Mouse (Mus musculus) testis, postnatal 14 days (tissue): ENCODE measurements around the gene Slc25a41.

Experiments used
- DNase-seq: peaks from one replicate; pipeline ENCODE4 v3.0.0; 2021; ENCODE audit warnings: low spot score

The Slc25a41 gene

DNA sequence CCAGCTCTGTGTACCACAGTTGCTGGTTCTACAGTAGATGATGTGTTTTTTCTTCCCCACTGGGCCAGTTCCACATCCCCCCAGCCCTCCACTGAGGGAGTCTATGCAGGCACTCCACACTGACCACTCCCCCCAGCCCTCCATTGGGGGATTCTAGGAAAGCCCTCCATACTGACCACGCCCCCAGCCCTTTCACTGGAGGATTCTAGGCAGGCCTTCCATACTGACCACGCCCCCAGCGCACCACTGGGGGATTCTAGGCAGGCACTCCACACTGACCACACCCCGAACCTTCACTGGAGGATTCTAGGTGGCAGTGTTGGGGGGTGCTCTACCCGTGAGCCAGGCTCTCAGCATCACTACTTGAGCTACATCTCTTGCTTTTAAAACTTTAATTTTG, 6.0 kb upstream of the Slc25a41 start:
- peak; percentile 78 for DNase-seq

DNA sequence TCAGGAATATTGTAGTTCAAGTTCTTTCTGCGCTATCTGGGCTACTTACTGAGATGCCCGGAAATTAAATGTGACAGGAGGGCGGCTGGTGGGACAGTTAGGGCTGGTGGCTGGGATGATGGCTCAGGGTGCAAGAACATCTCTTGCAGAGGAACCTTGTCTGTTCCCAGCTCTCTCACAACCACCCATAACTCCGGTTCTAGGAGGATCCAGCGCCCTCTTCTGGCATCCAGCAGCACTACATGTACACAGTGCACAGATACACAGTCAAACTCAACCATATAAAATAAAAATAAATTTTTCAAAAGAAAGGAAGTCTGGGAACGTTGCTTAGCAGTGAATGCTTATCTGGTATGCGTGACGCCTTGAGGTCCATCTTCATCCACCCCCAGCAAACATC, 2.5 kb downstream of the Slc25a41 start:
- DNase-seq: peak; percentile 54

DNA sequence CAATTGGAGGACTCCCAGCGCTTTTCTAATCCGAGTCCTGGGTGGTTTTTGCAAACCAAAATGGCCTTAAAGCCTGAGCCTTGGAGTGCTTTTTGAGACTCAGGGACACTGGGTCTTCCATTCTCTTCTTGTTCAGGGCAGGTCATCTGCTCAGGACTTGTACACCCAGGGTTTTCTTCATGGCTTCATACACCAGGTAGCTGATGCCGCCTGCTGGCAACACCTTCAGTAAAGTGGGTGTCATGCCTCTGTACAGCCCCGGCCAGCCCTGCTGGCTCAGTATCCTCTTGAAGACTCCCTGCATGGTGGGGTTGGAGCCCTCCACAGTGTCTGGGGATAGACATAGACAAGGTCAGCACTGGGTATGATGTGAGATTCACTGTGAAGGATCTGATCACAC, 8.6 kb downstream of the Slc25a41 start:
- DNase-seq: no peak

DNA sequence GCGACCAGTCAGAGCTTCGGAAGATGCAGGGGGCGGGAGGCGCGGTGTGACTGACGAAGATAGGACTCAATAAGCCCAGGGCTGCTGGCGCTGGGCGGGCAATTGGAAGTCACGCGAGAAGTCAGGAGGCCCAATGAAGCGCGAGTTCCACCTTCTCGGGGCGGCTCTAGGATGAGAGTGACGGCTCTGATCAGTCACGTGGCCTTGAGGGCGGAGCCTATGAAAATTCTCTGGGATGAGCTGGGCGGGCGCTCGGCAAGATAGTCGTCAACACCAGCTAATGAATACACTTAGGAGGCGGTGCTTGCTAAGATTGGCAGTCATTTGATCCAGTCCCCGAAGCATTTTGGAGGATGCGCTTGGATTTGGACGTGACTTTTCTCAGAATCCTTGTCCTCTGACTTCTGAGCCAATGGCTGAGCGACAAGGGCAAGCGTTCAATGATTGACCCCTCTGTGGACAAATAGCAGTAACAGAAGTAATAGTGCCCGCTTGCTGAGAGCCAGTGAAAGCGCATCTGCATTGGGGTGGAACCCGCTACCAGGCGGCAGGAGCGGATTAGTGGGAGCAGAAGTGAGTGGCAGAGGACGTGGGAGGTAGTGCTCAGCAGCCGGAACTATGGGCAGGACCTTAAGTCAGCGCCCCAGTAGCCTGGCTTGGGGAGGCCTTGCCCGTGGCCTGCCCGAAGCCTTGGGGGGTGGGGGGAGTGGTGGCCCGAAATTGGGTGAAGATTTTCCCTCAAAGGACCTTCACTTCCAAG, 9.6 kb downstream of the Slc25a41 start:
- DNase-seq: peak; percentile 100

DNA sequence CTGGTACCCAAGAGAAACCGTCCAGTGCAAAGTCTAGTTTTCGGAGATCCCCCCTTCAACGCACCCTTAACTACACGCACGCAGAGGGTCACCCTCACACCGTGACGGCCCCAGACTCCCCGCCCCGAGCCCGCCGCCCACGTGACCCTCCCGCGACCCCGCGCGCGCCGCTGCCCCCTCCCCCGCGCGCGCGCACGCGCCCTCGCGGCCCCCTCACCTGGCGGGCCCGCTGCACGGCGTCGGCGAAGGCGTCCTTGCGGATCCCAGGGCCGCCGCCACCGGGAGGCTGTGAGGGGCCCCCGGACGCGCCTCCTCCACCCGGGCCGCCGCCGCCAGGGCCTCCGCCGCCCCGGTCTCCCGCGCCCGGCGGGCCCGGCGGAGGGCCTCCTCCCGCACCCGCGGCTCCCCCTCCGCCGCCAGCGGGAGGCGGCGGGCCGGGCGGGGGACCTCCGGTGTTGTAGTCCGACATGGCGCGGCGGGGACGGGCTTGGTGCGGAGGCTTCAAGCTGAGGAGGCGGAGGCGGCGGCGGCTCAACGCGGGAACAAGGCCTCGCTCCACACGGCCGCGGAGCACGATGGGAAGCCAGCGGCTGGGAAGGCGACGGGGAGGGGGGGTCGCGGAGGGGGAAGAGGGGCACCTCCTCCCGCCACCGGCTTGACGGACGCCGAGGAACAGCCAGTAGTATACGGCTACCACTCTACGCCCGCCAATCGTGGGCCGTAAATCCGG, 10.4 kb downstream of the Slc25a41 start, which contains the start of gene Khsrp:
Gene Khsrp, minus strand, starts transcription at position 592 of the 730 bp plus-strand sequence.
- DNase-seq: peak; percentile 74

DNA sequence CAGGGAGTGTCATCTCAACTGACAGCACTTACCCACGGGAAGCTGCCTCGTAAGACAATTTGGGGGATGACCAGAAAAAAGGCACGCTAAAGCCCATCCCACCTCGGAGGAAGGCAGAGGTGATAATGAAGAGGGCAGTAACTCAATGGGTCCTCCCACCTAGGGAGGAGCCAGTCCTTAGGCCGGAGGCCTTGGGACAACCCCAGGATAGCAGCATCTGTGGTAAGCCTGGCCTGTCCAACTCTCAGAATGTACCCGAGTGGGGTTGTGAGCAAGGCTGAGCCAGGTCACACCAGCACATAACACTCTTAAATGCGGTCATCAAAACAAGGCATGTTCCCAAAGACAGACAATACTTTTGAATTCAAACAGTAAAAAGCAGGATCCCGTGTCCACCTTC, 11.8 kb downstream of the Slc25a41 start:
- no peak for DNase-seq

DNA sequence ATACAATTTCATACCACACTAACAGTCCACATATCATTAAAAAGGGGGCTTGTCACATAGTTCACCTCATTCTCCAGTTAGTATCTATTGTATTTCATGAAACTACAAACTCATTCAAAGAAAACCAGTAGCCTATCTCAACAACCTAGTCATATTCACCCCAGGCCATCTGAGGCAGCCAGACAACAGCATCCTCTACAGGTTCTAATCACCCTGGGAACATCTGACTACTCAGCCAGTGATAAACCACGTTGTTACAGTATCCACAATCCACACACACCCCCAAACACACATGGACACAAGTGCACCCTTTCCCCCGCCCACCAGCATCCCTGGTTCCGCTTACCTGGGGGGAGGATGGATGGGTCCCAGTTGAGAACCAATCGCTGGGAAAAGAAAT, 14.0 kb downstream of the Slc25a41 start:
- DNase-seq: no peak

DNA sequence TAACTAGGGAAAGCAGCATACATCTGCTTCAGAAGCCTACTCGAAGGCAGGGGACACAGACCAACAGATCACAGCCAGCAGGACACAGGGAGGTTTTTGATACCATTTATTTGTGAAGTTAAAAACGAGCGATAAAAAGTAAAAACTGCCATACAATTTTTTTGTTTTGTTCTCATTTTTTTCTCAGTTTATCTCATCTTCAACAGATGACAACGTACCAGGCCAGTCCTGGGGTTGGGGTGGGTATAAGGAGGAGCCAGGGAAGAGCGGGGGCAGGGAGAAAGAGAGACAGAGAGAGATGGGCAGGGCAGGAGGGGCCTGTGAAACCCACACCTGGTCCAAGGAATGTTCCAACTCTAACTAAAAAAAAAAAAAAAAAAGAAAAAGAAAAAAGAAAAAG, 20.5 kb downstream of the Slc25a41 start:
- no peak for DNase-seq

DNA sequence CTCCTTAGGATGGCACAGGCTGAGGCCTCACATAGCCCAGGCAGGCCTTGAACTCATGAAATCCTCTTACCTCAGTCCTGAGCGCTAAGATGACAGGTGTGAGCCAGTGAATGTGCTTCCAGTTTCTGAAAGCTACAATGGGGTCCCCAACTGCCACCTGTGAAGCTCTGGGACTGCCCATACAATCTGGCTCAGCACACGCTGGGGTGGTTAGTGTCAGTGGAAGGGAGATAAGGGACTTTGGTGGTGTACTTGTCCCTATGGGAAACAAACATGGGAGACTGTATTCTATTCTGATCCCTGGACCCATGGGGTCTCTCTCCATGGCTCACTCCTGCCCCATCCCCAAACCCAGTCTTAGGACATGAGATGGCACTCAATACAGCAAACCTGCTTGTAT, 21.8 kb downstream of the Slc25a41 start:
- DNase-seq: no peak

DNA sequence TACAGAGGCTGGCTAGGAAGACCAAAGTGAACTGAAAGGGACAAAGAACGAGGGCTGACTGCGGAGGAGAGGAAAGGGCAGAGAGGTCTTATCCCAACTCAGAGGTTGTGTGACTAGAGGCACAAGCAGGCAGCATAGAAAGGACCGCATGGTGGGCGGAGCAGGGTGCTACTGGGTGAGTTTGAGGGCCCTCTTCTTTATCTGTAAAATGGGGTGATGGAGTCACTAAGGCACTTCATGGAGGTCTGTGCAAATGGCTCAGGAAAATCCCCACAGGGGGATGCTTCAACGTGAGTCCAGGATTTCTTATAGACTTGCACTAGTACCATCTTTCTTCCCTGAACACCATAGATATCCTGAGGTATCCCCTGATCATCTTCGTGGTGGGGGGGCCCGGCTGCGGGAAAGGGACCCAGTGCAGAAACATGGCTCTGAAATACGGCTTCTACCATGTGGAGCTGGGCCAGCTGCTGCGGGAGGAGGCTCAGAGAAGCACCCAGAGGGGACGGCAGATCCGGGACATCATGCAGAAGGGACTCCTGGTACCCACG, 29.1 kb downstream of the Slc25a41 start:
- no peak for DNase-seq

DNA sequence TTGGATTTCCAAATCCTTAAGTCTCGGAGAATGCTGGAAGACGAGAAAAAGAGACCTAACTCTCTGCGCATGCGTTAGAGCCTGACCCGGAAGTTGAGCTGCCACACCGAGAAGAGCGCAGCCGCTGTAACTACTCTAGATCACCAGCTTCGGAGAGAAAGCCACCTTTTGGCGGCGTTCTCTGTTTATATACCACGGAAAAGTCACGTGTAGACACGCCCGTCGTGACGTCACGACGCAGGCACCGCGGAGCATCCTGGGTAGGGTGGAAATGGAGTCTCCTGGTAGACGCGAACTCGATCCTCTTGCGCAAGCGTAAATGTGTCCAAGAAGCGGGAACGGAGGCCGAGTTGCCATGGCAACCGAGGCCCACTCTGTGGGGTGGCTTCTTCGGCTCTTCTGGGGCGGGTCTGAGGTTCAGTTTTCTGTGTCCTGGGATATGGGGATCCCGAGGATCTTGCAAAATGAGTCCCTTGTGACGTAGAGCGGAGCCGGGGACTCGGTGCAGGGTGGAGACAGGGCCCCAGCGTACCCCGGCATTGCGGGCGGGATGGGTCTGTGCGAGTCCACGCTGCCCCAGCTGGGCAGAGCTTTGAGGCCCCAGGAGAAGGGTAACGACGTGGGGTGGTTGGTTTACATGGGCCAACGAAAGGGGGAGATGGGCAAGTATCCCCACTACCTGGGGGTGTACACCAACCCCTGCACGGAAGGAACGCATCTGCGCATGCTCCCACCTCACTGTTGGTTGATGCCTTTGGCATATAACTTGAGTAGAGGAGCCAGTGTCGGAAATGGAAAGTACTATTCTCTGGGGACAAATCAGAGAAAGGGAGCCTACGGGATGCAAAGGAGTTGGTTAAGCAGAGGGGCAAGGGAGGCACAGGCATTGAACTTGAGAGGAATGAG, 30.0 kb downstream of the Slc25a41 start, which contains the start of the genes Gtf2f1 and Gm17949:
Gene Gtf2f1, minus strand, starts transcription at position 53 of the 906 bp plus-strand sequence.
Gene Gm17949, plus strand, starts transcription at position 234 of the 906 bp plus-strand sequence.
- peak; percentile 95 for DNase-seq

DNA sequence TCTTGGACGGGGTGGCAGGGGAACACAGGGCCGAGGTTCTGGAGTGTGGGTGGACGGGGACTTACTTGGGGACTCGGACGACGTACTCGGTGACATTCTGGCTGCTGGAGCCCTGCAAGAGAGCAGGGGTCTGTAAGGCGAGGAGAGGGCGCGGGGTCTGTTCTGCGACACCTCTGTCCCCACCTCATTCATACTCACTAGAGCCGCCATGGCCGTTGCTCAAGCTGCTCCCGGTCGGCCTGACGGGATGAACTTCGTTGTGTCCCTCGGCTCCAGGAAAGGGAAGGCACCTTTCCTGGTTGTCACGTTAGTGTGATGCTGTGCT, 30.6 kb downstream of the Slc25a41 start:
- no peak for DNase-seq

DNA sequence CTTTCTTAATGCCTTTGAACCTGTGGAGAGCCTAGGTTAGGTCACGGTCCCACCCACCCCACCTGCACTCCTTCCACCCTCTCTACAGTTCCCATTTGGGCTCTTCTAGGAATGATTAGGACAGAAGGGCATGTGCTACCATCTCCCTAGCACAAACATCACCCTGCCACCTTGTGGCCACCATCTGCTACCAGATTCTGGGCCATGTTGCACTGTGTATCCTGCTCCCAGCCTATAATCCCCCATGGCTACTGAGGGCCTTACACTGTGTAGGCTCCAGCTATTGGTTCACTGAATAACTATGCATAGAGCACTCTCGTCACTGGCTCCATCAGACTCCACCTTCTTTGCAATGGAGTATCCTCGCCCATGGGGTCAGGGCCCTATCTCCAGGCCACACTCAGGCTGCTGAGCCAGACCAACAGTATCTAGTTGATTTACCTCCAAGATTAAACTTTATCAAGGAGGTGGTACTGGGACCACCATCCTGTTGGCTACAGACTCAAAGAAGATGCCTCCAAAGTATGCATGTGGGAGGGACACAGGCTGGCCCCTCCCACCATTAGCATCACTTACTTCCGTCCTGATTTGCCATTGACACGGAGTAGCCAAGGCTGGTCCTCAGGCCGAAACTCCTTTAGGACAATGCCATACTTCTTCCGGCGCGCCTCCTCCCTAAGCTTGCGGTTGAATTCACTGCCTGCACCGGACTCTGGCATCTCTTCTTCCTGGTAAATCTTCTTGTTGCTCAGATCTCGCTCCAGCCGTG, 34.1 kb downstream of the Slc25a41 start:
- no peak for DNase-seq

DNA sequence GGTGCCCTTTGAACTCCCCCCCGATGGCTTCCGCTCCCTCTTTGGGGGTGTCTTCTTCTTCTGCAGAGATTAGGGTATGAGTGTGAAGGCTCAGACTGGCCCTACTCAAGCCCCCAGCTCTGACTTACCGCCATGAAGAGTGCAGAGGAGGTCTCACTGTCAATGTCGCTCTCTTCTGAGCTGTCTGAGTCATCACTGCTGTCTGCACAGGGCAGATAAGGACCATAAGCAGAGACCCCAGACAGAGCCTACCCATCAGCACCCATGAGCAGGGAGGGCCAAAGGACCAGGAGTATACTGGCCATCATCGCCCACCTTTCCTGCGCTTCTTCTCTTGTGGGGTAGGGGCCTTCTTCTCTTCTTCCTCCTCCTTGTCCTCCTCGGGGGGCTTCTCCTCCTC, 37.5 kb downstream of the Slc25a41 start:
- DNase-seq: no peak

DNA sequence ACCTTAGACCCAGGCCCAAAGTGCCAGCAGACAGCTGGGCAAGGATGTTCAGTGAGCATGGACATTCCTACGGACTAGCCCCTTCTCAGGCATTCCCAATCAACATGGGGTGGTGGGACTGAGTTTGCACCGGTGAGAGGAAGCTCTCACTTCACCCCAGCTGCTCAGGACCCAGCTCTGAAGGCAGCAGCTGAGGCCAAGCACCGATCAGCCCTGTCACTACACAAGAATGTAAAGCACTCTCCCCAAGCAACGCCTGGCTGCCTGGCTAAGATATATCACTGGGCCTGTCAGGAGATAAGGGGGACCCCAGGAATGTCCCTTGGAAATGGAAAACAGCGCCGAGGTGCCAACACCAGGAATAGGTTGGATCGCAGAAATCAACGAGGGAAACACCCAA, 40.2 kb downstream of the Slc25a41 start:
- DNase-seq: no peak

DNA sequence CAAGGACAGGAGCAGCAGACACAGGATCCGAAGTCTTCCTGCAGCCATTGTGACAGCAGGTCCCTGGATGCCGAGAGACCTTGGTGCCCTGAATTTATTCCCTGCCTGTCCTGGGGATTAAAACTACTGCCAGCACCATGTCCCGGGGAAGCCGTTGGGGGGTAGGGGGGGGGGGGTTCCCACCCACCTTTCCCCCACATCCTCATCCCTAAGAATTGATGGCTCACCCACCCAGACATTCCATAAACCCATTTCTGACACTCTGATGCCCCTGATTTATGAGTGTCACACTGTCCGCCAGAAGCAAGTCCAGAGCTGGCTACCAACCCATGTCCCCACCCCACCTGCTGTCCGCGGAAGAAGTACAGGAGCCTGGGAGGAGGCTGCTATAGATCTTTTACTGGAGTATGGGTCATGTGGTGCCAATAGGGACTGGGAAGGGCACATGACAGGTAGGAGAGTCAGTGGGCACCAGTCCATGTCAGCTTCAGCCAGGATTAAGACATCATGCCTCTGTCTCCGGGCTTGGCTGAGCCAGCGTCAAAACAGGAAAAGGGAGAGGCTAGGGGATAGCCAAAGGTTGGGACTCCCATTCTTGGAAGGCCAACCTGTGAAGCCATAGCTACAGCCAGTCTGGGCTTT, 41.4 kb downstream of the Slc25a41 start, which contains the start of gene Pspn:
Gene Pspn, minus strand, starts transcription at position 51 of the 642 bp plus-strand sequence.
- no peak for DNase-seq

DNA sequence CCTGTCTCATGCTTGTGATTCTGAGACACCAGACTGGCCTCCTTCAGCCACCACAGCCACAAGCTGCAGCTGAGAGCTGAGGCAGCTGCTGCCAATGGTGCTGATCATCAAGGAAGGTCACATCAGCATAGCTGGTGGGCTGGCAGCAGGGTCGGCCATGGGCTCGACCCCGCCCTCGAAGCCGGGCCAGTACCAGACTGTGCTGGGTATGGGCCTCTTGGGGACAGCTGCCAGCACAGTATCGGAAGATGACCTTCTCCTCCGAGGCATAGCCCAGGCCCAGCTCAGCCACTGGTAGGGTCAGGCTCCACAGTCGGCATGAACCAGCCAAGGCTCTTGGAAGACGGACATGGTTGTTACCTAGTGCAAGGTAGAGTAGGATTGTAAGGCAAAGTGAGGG, 42.0 kb downstream of the Slc25a41 start:
- DNase-seq: no peak

DNA sequence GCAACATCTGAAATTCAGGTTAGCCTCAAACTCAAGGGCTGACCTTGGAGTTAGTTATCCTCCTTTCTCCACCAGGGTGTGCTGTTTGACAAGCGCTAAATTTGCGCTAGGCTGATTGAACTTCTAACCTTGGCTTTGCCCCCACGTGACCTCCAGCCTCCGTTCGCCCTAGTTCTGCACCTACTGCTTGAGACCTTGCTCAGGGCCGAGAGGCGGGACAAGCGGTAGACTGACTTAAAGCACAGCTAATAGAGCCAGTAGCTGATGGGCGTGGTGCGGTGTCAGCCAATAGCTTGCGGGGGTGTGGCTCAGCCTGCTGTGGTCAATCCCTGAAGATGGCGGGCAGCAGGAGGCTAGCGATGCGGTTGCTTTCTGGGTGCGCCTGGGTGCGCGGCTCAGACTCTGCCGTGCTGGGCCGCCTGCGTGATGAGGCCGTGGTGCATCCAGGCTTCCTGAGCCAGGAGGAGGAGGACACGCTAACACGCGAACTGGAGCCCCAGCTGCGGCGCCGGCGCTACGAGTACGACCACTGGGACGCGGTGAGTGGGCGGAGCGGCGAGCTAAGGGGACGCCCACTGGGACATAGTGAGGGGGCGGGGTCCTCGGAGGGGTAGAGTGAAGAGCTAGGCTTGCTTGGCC, 44.3 kb downstream of the Slc25a41 start, which contains the start of gene Alkbh7:
Gene Alkbh7, plus strand, starts transcription at position 311 of the 639 bp plus-strand sequence.
- DNase-seq: peak; percentile 96

DNA sequence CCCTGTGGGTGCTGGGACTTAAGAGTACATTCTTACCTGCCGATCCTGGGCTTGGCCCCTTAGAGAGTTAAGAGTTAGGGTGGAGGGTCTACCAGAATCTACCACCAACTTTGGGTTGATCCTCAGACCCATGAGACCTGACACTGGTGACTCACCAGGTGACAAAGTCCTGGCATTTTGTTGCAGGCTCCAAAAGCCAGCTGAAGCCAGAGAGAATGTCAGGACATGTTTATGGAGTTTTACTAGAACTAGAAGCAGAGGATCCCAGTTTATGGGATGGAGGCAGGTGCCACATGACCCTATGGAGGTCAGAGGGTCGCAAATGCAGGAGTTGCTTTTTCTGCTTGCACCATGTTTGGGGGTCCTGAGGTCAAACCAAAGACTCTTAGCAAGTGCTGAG, 44.9 kb downstream of the Slc25a41 start:
- no peak for DNase-seq

DNA sequence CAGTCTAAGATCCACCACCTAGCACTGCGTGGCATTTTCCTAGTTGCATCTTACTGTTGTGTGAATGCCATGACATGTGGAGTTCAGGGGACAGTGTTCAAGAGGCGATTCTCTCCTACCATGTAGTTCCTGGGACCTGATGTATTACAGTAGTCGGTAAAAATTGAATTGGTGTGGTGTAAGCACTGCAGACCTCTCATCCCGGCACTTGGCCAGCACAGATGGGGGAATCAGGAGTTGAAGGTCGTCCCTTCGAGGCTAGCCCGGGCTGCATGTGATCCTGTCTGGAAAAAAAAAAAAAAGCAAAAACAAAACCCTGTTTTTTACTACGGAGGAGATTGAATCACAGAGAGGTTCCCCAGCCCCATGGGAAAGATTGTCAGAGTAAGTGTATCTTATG, 46.4 kb downstream of the Slc25a41 start:
- no peak for DNase-seq
